Mouse (Mus musculus) ES-E14 (cell line): Measurements from ENCODE around the gene Ercc6l2.

Source experiments
- CHD2 ChIP-seq: IDR thresholded peaks from 2 replicates; pipeline ENCODE4 v1.6.1; 2014; ENCODE audit warnings: mild to moderate bottlenecking, low read depth, low read length, inconsistent platforms
- ZNF384 ChIP-seq: IDR thresholded peaks from 2 replicates; pipeline ENCODE4 v1.6.1; 2012; ENCODE audit warnings: low read depth, low read length, inconsistent platforms

GRCm38 (mm10) chr13:63845758-63846157 lies 30.7 kb downstream of the Ercc6l2 start:
- TF ChIP-seq ZNF384 (no peak), CHD2 (no peak)
